Mouse (Mus musculus) bone marrow, adult 2 months (tissue): ENCODE measurements around the gene Nkx2-5.

Experiments used
- CTCF ChIP-seq: fragments of 200-500 bp; IDR thresholded peaks from 2 replicates; pipeline ENCODE4 v1.5.1; 2011; ENCODE audit warnings: low read length, control low read depth; ENCODE audit not compliant: control insufficient read depth, insufficient read depth
- POLR2A ChIP-seq: fragments of 200-500 bp; IDR thresholded peaks from 2 replicates; pipeline ENCODE4 v1.6.1; 2011; ENCODE audit warnings: low read depth, mild to moderate bottlenecking, control low read depth, low read length, borderline replicate concordance; ENCODE audit not compliant: control insufficient read depth

DNA sequence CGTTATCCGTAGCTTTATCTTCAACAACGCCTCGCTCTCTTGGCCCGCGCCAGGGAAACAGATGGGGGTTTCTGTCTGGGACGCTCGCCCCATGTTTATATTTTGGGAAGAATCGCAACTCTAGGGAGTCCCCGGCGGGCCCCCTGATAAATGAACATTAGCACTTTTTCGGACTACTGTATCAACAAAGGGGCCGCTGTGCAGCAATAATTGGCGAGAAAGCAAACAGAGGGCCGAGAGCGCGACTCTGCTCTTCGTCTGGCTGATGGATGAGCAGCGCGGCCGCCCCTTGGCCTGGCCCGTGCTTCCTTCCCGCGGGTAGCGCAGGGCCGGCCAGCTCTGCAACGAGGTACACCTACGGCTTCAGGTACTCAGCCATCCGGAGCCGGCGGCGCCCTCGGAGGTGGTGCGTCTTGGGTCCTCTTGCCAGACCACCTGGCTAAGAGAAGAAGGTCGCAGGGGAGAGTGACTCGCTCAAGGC, 398 bp downstream of the Nkx2-5 start:
- TF ChIP-seq CTCF = no peak
- TF ChIP-seq POLR2A = no peak
